Mouse (Mus musculus) lung, embryonic 14.5 days (tissue): ENCODE measurements around the gene Nrip3. TPM values are rescaled to one million over a fixed set of nuclear protein-coding genes. Genes with fewer than 3 reads are reported as not detected.

Source experiments
- ATAC-seq: fragments of 200-750 bp; cut with Nextera tagmentation; 2 replicates; pipeline ENCODE4 v1.8.0; 2017; ENCODE audit warnings: mild to moderate bottlenecking, moderate TSS enrichment, moderate library complexity; ENCODE audit not compliant: insufficient read depth
- DNase-seq: peaks from one replicate; pipeline ENCODE4 v3.0.0-alpha.2; 2015
- H3K27ac ChIP-seq: fragments of 300-500 bp; sonication (generic); 2 replicates; pipeline ENCODE4 v1.5.1; 2014; ENCODE audit warnings: low read depth, mild to moderate bottlenecking, moderate library complexity
- H3K27me3 ChIP-seq: fragments of 300-500 bp; sonication (generic); 2 replicates; pipeline ENCODE4 v1.6.1; 2014; ENCODE audit warnings: low read length, control low read depth; ENCODE audit not compliant: insufficient read depth
- H3K36me3 ChIP-seq: fragments of 300-500 bp; sonication (generic); 2 replicates; pipeline ENCODE4 v1.6.1; 2014; ENCODE audit warnings: control low read depth; ENCODE audit not compliant: insufficient read depth
- H3K4me1 ChIP-seq: fragments of 300-500 bp; sonication (generic); 2 replicates; pipeline ENCODE4 v1.6.1; 2014; ENCODE audit warnings: antibody characterized with exemption, control low read depth; ENCODE audit not compliant: insufficient read depth
- H3K4me2 ChIP-seq: fragments of 300-500 bp; sonication (generic); 2 replicates; pipeline ENCODE4 v1.6.1; 2014; ENCODE audit warnings: mild to moderate bottlenecking
- H3K4me3 ChIP-seq: fragments of 300-500 bp; sonication (generic); 2 replicates; pipeline ENCODE4 v1.5.1; 2014; ENCODE audit warnings: low read depth, low read length
- H3K9ac ChIP-seq: fragments of 300-500 bp; sonication (generic); 2 replicates; pipeline ENCODE4 v1.6.1; 2014
- H3K9me3 ChIP-seq: fragments of 300-500 bp; sonication (generic); 2 replicates; pipeline ENCODE4 v1.6.1; 2016; ENCODE audit warnings: low read depth, low read length, control low read depth
- CTCF ChIP-seq: IDR thresholded peaks from 2 replicates; pipeline ENCODE4 v1.5.1; 2016; ENCODE audit warnings: antibody characterized with exemption, low read depth
- WGBS: fragments of 180-500 bp; shearing (Covaris S2); extraction: QIAGEN DNeasy Blood & Tissue Kit; methylation state at CpG from one replicate; pipeline ENCODE4 v1.1.7; 2014; 5-methylcytosine and 5-hydroxymethylcytosine counted together
- polyA plus RNA-seq: library from polyadenylated mRNA; unstranded; fragments of >200 nt; fragmentation: Nextera tagmentation; extraction: Ambion mirVana; gene quantifications from 2 replicates; pipeline ENCODE4 v1.2.1, GENCODE M21; 2014

Gene Nrip3
- 0.32 and 0.72 TPM in 2 replicates for polyA plus RNA-seq

DNA sequence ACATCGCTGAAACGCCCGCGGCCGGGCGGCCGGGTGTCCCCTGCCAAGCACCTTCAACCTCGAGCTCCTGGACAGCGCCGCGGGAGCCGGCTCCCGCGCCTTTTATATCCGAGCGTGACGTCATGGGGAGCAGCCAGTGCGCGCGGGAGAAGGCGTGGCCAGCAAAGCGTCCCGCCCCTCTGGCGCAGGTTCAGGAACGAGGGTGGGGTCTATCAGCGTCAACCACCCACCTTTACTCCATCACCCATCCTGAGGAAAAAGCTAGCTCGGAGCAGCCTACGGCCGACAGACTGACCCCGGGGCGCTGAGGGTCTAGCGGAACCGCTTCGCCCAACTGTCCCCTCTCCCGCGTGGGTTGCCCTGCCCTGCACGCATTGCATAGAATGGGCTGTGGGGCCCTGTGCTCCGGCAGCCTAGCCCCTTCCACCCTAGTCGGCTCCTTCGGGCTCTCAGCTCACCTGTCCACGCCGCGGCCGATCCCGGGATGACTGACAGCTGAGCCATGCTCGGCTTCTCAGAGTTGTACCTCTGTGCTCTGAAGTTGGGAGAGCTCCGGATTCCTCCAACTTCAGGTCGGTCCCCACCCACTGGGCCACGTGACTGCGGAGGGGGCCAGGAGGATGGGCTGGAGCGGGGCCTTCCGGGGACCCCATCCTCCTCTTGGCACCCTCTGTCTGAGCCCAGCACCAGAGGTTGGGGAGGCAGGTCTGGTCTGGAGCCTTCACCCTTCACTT, at the start of gene Nrip3:
Gene Nrip3 (minus strand): TSS at position 556 of the 734 bp plus-strand sequence.
- no peak for TF ChIP-seq CTCF
- no peaks in the 10 kb centered on the region for H3K9me3 ChIP-seq
- H3K27ac ChIP-seq: no peak within 1 kb of the TSS
- WGBS: under 1% methylated on average over 52 of the region's 52 CpGs
- peaks cover 54% of the 10 kb centered on the region for H3K27me3 ChIP-seq
- H3K9ac ChIP-seq: peak within 1 kb of the TSS; percentile 20; the same call in 1 of the 2 replicates
- no peaks in the 10 kb centered on the region for H3K36me3 ChIP-seq
- H3K4me1 ChIP-seq: peaks cover 8% of the 10 kb centered on the region; the same call in 1 of the 2 replicates
- peak within 1 kb of the TSS; percentile 87 for H3K4me2 ChIP-seq
- peak within 1 kb of the TSS; percentile 47 for H3K4me3 ChIP-seq
- ATAC-seq: peak; percentile 76
- peak; percentile 85 for DNase-seq

DNA sequence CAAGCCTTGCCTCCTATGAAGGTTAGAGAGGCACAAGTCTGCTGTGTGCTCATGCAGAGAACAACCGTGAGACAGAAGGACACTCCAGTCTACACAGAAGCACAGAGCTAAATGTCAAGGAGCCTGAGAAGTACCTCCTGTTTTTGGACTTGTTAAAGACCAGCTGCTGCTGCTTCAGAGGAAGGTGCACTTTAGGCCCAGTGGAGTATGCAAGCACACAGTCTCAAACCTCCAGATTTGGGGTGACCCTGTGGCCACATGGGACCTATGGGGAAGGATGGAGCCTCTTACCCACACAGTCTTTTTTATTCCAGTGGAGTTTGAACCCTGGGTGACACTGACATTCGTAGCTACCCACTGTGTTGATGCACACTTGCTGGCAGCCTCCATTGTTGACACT, 49.6 kb upstream of the Nrip3 start:
- no peak for TF ChIP-seq CTCF
- WGBS: 57% methylated on average over 2 of the region's 2 CpGs
- no peak overlapping the region for H3K27ac ChIP-seq

DNA sequence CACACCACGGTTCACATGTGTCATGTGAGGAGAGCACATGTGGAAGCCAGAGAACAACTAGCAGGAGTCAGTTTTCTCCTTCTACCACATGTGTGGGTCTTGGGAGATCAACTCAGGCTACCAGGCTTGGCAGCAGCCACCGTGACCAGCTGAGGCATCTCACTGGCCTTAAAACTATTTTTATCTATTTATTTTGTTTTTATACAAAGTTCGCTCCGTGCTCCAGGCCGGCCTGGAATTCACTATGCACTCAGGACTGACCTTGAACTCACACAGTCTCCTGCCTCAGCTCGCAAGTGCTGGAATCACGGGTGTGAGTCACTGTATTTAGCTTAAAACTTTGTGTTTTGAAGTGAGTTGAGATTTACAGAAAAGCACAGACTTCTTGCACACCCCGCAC, 45.1 kb upstream of the Nrip3 start:
- DNase-seq (peak; percentile 65), ATAC-seq (peak; percentile 29; the same call in 1 of the 2 replicates)
- no peak overlapping the region for H3K27ac ChIP-seq
- no peak overlapping the region for H3K4me2 ChIP-seq
- 45% methylated on average over 8 of the region's 8 CpGs for WGBS
- H3K36me3 ChIP-seq: no peaks in the 10 kb centered on the region
- H3K9me3 ChIP-seq: no peaks in the 10 kb centered on the region
- TF ChIP-seq CTCF: no peak
- H3K4me1 ChIP-seq: 0 out of 2 replicates have a peak, but pooled peaks cover 4% of the 10 kb centered on the region
- no peak overlapping the region for H3K4me3 ChIP-seq
- no peaks in the 10 kb centered on the region for H3K27me3 ChIP-seq
- H3K9ac ChIP-seq: no peak overlapping the region

More for the DNA sequence above, 49.6 kb upstream of the Nrip3 start:
- Histone ChIP-seq H3K9ac (no peak overlapping the region), H3K4me3 (no peak overlapping the region), H3K4me1 (no peaks in the 10 kb centered on the region), H3K27me3 (no peaks in the 10 kb centered on the region), H3K9me3 (no peaks in the 10 kb centered on the region), H3K36me3 (no peaks in the 10 kb centered on the region), H3K4me2 (no peak overlapping the region)
- ATAC-seq (no peak), DNase-seq (no peak)

DNA sequence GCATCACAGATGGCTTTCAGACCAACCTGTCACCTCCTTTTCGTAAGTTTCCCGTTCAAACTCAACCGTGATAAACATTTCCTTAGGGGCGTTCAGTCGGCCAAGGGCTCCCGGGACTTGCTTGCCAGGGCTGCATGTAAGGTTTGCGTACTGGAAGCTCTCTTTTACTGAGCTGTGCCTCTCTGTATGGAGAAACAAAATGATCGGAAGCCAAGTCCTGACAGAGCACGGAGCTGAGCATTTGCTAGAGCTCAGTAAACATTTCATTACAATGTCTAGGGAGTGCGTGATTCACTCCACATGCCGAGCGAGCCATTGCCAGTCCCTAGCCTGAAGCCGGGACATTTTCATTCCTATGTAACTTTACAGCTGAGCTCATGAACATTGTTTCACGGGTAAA, 43.5 kb upstream of the Nrip3 start:
- Histone ChIP-seq H3K27ac (peak overlapping the region; percentile 73), H3K27me3 (no peaks in the 10 kb centered on the region), H3K9ac (no peak overlapping the region), H3K4me3 (no peak overlapping the region), H3K9me3 (no peaks in the 10 kb centered on the region), H3K36me3 (no peaks in the 10 kb centered on the region), H3K4me1 (0 out of 2 replicates have a peak, but pooled peaks cover 4% of the 10 kb centered on the region), H3K4me2 (peak overlapping the region; percentile 0; the same call in 1 of the 2 replicates)
- DNase-seq: peak; percentile 89
- ATAC-seq: peak; percentile 87
- 29% methylated on average over 14 of the region's 14 CpGs for WGBS
- no peak for TF ChIP-seq CTCF

DNA sequence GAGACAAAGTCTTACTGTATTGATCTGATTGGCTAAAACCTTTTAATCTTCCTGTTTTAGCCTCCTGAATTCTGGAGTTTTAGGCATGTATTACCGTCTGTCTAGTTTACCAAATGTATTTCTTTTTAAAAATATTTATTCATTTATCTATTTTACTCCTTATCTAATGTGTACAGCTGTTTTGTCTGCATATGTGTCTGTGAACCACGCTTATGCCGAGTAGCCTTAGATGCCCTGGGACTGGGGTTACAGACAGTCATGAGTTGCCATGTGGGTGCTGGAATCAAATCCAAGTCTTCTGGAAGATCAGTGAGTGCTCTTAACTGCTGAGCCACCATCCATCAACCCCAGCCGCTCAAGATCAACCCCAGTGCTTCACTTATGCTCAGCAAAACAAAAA, 36.8 kb upstream of the Nrip3 start:
- Histone ChIP-seq H3K4me2 (no peak overlapping the region), H3K4me1 (no peaks in the 10 kb centered on the region), H3K36me3 (no peaks in the 10 kb centered on the region), H3K9me3 (no peaks in the 10 kb centered on the region), H3K27ac (no peak overlapping the region), H3K4me3 (no peak overlapping the region), H3K27me3 (no peaks in the 10 kb centered on the region), H3K9ac (no peak overlapping the region)
- 62% methylated on average over 4 of the region's 4 CpGs for WGBS
- no peak for TF ChIP-seq CTCF
- no peak for ATAC-seq
- no peak for DNase-seq

GRCm38 (mm10) chr7:109817954-109818353, 36.1 kb upstream of the Nrip3 start:
- no peaks in the 10 kb centered on the region for H3K27me3 ChIP-seq
- DNase-seq: no peak
- H3K4me3 ChIP-seq: no peak overlapping the region
- no peak for TF ChIP-seq CTCF
- ATAC-seq: no peak
- H3K9ac ChIP-seq: no peak overlapping the region
- no peak overlapping the region for H3K4me2 ChIP-seq
- no peaks in the 10 kb centered on the region for H3K36me3 ChIP-seq
- H3K9me3 ChIP-seq: no peaks in the 10 kb centered on the region
- H3K4me1 ChIP-seq: no peaks in the 10 kb centered on the region
- no peak overlapping the region for H3K27ac ChIP-seq

DNA sequence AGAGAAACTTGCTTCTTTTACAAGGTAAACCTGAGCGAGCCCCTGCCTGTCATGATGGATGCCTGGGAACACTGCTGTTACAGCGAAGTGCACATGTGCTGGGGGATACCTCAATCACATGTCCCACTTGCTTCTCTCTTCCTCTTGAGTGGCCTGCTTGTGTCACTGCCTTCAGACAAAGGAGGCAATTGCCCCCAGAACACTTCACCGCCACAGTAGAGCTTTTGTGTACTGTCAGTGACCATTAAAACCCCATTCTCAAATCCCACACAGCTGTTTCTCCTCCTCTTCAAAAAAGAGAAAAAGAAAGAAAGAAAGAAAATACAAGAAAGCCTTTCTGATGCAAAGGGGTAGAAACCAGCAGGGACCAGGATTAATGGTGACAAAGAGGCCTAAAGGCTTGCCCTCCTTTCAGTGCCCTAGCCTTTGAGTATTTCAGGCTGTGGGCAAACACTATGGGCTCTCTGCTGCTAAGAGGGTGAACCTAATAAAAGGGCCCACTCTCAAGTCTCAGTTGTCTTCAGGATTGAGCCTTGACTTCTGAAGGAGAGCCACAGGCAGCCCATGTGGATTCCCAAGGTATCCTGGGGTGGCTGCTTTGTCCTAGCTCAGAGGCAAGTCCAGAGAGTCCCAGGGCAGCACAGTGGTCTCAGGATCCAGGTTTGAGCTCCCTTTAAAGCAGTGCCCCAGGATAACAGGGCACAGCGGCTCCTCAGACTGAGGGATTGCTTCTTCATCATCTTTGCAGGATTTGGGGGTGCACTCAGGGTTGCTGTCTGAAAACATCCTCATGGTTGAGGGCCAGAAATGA, 31.7 kb upstream of the Nrip3 start:
- ATAC-seq (no peak), DNase-seq (no peak)
- H3K27me3 ChIP-seq: no peaks in the 10 kb centered on the region
- H3K9ac ChIP-seq: no peak overlapping the region
- H3K36me3 ChIP-seq: no peaks in the 10 kb centered on the region
- TF ChIP-seq CTCF: no peak
- 67% methylated on average over 4 of the region's 4 CpGs for WGBS
- H3K4me2 ChIP-seq: no peak overlapping the region
- H3K27ac ChIP-seq: no peak overlapping the region
- no peak overlapping the region for H3K4me3 ChIP-seq
- no peaks in the 10 kb centered on the region for H3K4me1 ChIP-seq
- H3K9me3 ChIP-seq: no peaks in the 10 kb centered on the region
